Mouse (Mus musculus) MEL (cell line): ENCODE data around the gene E130114P18Rik. TPM values are rescaled to one million over a fixed set of nuclear protein-coding genes. Genes with fewer than 3 reads are reported as not detected.

ENCODE experiments used
- DNase-seq: peaks from one replicate; pipeline ENCODE4 v3.0.0; 2011; ENCODE audit warnings: low read depth, low spot score
- H3K27ac ChIP-seq: 2 replicates; pipeline ENCODE4 v1.5.1; 2012; ENCODE audit warnings: low read depth, mild to moderate bottlenecking, control low read depth, low read length, moderate library complexity; ENCODE audit not compliant: control insufficient read depth
- H3K27me3 ChIP-seq, 2 experiments: fragments of 150-350 bp in 1 of 2; sonication (generic) in 1 of 2; 2 replicates each; pipeline ENCODE4 v1.6.1; 2012; ENCODE audit warnings: low read length in 2 of 2, mild to moderate bottlenecking in 2 of 2, improper control_type of control experiment in 1 of 2, moderate library complexity in 1 of 2; ENCODE audit not compliant: insufficient read depth in 2 of 2, control insufficient read depth in 1 of 2
- H3K36me3 ChIP-seq, 2 experiments: 2 replicates each; pipeline ENCODE4 v1.6.1; 2012 to 2014; ENCODE audit warnings: low read length in 2 of 2, improper control_type of control experiment in 1 of 2, inconsistent platforms in 1 of 2, mild to moderate bottlenecking in 1 of 2; ENCODE audit not compliant: insufficient read depth in 2 of 2, control insufficient read depth in 1 of 2
- H3K4me1 ChIP-seq, 2 experiments: fragments of 150-350 bp in 1 of 2; sonication (generic) in 1 of 2; 2 replicates each; pipeline ENCODE4 v1.6.1; 2012; ENCODE audit warnings: low read length in 2 of 2, improper control_type of control experiment in 1 of 2, mild to moderate bottlenecking in 1 of 2; ENCODE audit not compliant: insufficient read depth in 2 of 2, control insufficient read depth in 1 of 2
- H3K4me3 ChIP-seq, 2 experiments: fragments of 150-350 bp in 1 of 2; sonication (generic) in 1 of 2; 2 replicates each; pipeline ENCODE4 v1.5.1; 2012; ENCODE audit warnings: low read depth in 2 of 2, low read length in 2 of 2, mild to moderate bottlenecking in 2 of 2, moderate library complexity in 2 of 2, control low read depth in 1 of 2, improper control_type of control experiment in 1 of 2; ENCODE audit not compliant: control insufficient read depth in 1 of 2, insufficient read depth in 1 of 2
- H3K79me2 ChIP-seq: 2 replicates; pipeline ENCODE4 v1.6.1; 2012; ENCODE audit warnings: mild to moderate bottlenecking, low read length, moderate library complexity; ENCODE audit not compliant: control insufficient read depth, poor library complexity, insufficient read depth
- H3K9ac ChIP-seq: 2 replicates; pipeline ENCODE4 v1.6.1; 2012; ENCODE audit warnings: low read depth, mild to moderate bottlenecking, control low read depth, low read length, moderate library complexity; ENCODE audit not compliant: control insufficient read depth, poor library complexity, severe bottlenecking
- H3K9me3 ChIP-seq: fragments of 150-350 bp; sonication (generic); replicated peaks from 2 replicates; pipeline ENCODE4 v1.6.1; 2012; ENCODE audit warnings: mild to moderate bottlenecking, low read length, improper control_type of control experiment, moderate library complexity; ENCODE audit not compliant: insufficient read depth
- BHLHE40 ChIP-seq: IDR thresholded peaks from 2 replicates; pipeline ENCODE4 v1.6.1; 2012; ENCODE audit warnings: low read depth, mild to moderate bottlenecking, inconsistent platforms, low read length, improper control_type of control experiment, borderline replicate concordance
- CHD1 ChIP-seq: IDR thresholded peaks from 2 replicates; pipeline ENCODE4 v1.6.1; 2012; ENCODE audit warnings: low read depth, mild to moderate bottlenecking, inconsistent platforms, low read length, improper control_type of control experiment
- CHD2 ChIP-seq: IDR thresholded peaks from 2 replicates; pipeline ENCODE4 v1.6.1; 2011; ENCODE audit warnings: low read length, improper control_type of control experiment
- E2F4 ChIP-seq: IDR thresholded peaks from 2 replicates; pipeline ENCODE4 v1.6.1; 2011; ENCODE audit warnings: low read depth, low read length, improper control_type of control experiment, borderline replicate concordance
- ELF1 ChIP-seq: IDR thresholded peaks from 2 replicates; pipeline ENCODE4 v1.6.1; 2014; ENCODE audit warnings: low read depth, mild to moderate bottlenecking, inconsistent platforms, low read length, improper control_type of control experiment, moderate library complexity
- EP300 ChIP-seq, 2 experiments: IDR thresholded peaks; 2 replicates each; pipeline ENCODE4 v1.6.1; 2011; ENCODE audit warnings: improper control_type of control experiment in 2 of 2, low read length in 2 of 2, low read depth in 1 of 2, mild to moderate bottlenecking in 1 of 2
- ETS1 ChIP-seq: IDR thresholded peaks from 2 replicates; pipeline ENCODE4 v1.6.1; 2012; ENCODE audit warnings: low read depth, mild to moderate bottlenecking, inconsistent platforms, low read length, improper control_type of control experiment, moderate library complexity
- GABPA ChIP-seq: IDR thresholded peaks from 2 replicates; pipeline ENCODE4 v1.6.1; 2012; ENCODE audit warnings: low read depth, mild to moderate bottlenecking, inconsistent platforms, low read length, improper control_type of control experiment, moderate library complexity
- GATA1 ChIP-seq: IDR thresholded peaks from 2 replicates; pipeline ENCODE4 v1.6.1; 2011; ENCODE audit warnings: low read depth, low read length, improper control_type of control experiment
- HCFC1 ChIP-seq: IDR thresholded peaks from 2 replicates; pipeline ENCODE4 v1.6.1; 2012; ENCODE audit warnings: low read depth, mild to moderate bottlenecking, inconsistent platforms, low read length, improper control_type of control experiment, moderate library complexity
- JUND ChIP-seq: IDR thresholded peaks from 2 replicates; pipeline ENCODE4 v1.6.1; 2011; ENCODE audit warnings: low read depth, mild to moderate bottlenecking, improper control_type of control experiment, low read length
- MAFK ChIP-seq: IDR thresholded peaks from 2 replicates; pipeline ENCODE4 v1.6.1; 2011; ENCODE audit warnings: low read depth, mild to moderate bottlenecking, low read length, improper control_type of control experiment, borderline replicate concordance
- MAX ChIP-seq: IDR thresholded peaks from 2 replicates; pipeline ENCODE4 v1.6.1; 2011; ENCODE audit warnings: low read length, improper control_type of control experiment
- MEF2A ChIP-seq: IDR thresholded peaks from 2 replicates; pipeline ENCODE4 v1.6.1; 2014; ENCODE audit warnings: low read depth, mild to moderate bottlenecking, inconsistent platforms, low read length, improper control_type of control experiment; ENCODE audit not compliant: poor library complexity, insufficient replicate concordance, severe bottlenecking; ENCODE audit errors: extremely low read depth
- MXI1 ChIP-seq: IDR thresholded peaks from 2 replicates; pipeline ENCODE4 v1.6.1; 2011; ENCODE audit warnings: mild to moderate bottlenecking, low read depth, low read length, improper control_type of control experiment
- POLR2A ChIP-seq, 2 experiments: IDR thresholded peaks; 2 replicates each; pipeline ENCODE4 v1.6.1; 2011 to 2012; ENCODE audit warnings: low read length in 2 of 2, mild to moderate bottlenecking in 2 of 2, control low read depth in 1 of 2, improper control_type of control experiment in 1 of 2, low read depth in 1 of 2, moderate library complexity in 1 of 2; ENCODE audit not compliant: control insufficient read depth in 1 of 2, insufficient read depth in 1 of 2, poor library complexity in 1 of 2
- POLR2AphosphoS2 ChIP-seq: IDR thresholded peaks from 2 replicates; pipeline ENCODE4 v1.6.1; 2011; ENCODE audit warnings: low read length, improper control_type of control experiment
- POLR2AphosphoS5 ChIP-seq: IDR thresholded peaks from 2 replicates; pipeline ENCODE4 v1.6.1; 2012; ENCODE audit warnings: low read depth, borderline replicate concordance, mild to moderate bottlenecking, inconsistent platforms, low read length, moderate library complexity, mixed read lengths
- RCOR1 ChIP-seq: IDR thresholded peaks from 2 replicates; pipeline ENCODE4 v1.6.1; 2012; ENCODE audit warnings: low read depth, mild to moderate bottlenecking, inconsistent platforms, low read length, improper control_type of control experiment
- SIN3A ChIP-seq: IDR thresholded peaks from 2 replicates; pipeline ENCODE4 v1.6.1; 2012; ENCODE audit warnings: low read length, improper control_type of control experiment, inconsistent platforms
- SMC3 ChIP-seq: IDR thresholded peaks from 2 replicates; pipeline ENCODE4 v1.6.1; 2011; ENCODE audit warnings: low read depth, low read length, improper control_type of control experiment
- TBP ChIP-seq: IDR thresholded peaks from 2 replicates; pipeline ENCODE4 v1.8.0; 2011; ENCODE audit warnings: low read depth, low read length, improper control_type of control experiment
- UBTF ChIP-seq: IDR thresholded peaks from 2 replicates; pipeline ENCODE4 v1.6.1; 2012; ENCODE audit warnings: low read depth, mild to moderate bottlenecking, inconsistent platforms, low read length, improper control_type of control experiment, moderate library complexity, borderline replicate concordance; ENCODE audit not compliant: insufficient read depth
- USF1 ChIP-seq: IDR thresholded peaks from 2 replicates; pipeline ENCODE4 v1.6.1; 2014; ENCODE audit warnings: low read depth, mild to moderate bottlenecking, inconsistent platforms, low read length, improper control_type of control experiment, moderate library complexity
- ZC3H11A ChIP-seq: IDR thresholded peaks from 2 replicates; pipeline ENCODE4 v1.6.1; 2012; ENCODE audit warnings: low read depth, mild to moderate bottlenecking, inconsistent platforms, low read length, improper control_type of control experiment
- polyA plus RNA-seq, 2 experiments: library from polyadenylated mRNA; stranded (reverse) in 1 of 2; unstranded in 1 of 2; fragments of >175 nt in 1 of 2; fragments of >200 nt in 1 of 2; gene quantifications; 2 replicates each; pipeline versions ENCODE4 v1.2.1 to v1.2.4; 2012; ENCODE audit warnings: low replicate concordance in 2 of 2, low read depth in 1 of 2; ENCODE audit not compliant: insufficient read length in 2 of 2, insufficient read depth in 1 of 2, missing spikeins in 1 of 2
- total RNA-seq: library from RNA; depleted of rRNA; stranded (reverse); fragments of 300-350 nt; gene quantifications from 2 replicates; pipeline ENCODE4 v1.2.3, GENCODE M21; 2012

The E130114P18Rik gene
- total and polyA plus RNA-seq, 3 experiments = not detected

- Histone ChIP-seq H3K27ac (no peak overlapping the region), H3K79me2 (no peaks in the 10 kb centered on the region), H3K4me3 (no peak overlapping the region), H3K36me3 (peaks cover 0 to 37% of the 10 kb centered on the region in 2 experiments; a peak in 2 of 4 replicates), H3K27me3 (no peaks in the 10 kb centered on the region), H3K4me1 (peaks cover 5 to 19% of the 10 kb centered on the region in 2 experiments; a peak in 3 of 4 replicates), H3K9ac (no peak overlapping the region), H3K9me3 (no peaks in the 10 kb centered on the region)
- TF ChIP-seq MAX (no peak), E2F4 (no peak), HCFC1 (no peak), ZC3H11A (no peak), MEF2A (no peak), JUND (no peak), ELF1 (no peak), CHD1 (no peak), CHD2 (no peak), EP300 (IDR thresholded peaks at IDR 0.05; ENCODE audit: low read depth in 1 of 2, low read length in 2 of 2) (no peak), USF1 (no peak), POLR2AphosphoS5 (no peak), POLR2A (IDR thresholded peaks at IDR 0.05; ENCODE audit: control insufficient read depth in 1 of 2, insufficient read depth in 1 of 2, low read depth in 1 of 2, low read length in 2 of 2, poor library complexity in 1 of 2) (no peak), SIN3A (no peak), MAFK (no peak), GATA1 (no peak)
- DNase-seq = no peak
Observed at GRCm38 (mm10) chr4:97596348-97596747, 181.5 kb downstream of the E130114P18Rik start.

DNA sequence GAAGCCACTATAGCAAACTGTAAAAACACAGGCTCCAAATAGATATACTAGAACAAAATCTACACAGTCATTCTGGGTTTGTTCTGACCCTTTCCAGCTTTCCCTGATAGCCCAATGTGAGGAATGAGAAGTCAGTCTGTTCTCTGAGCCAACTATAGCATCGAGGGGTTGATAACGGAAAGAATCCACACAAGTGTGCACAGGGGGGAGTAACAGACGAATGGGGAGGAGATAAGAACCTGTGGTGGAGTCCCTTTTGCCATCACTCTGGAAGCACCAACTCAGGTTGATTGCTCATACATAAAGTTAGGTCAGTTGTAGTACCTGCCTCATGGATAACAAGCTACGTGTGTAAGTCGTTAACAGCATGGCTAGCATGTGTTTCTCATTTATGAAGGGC, 184.0 kb downstream of the E130114P18Rik start:
- Histone ChIP-seq H3K9ac (no peak overlapping the region), H3K27me3 (no peaks in the 10 kb centered on the region), H3K4me1 (peaks cover 6 to 18% of the 10 kb centered on the region in 2 experiments; a peak in 3 of 4 replicates), H3K36me3 (peaks cover 0 to 31% of the 10 kb centered on the region in 2 experiments; a peak in 2 of 4 replicates), H3K4me3 (no peak overlapping the region), H3K79me2 (no peaks in the 10 kb centered on the region), H3K27ac (no peak overlapping the region), H3K9me3 (no peaks in the 10 kb centered on the region)
- DNase-seq = peak; percentile 43
- no peak for TF ChIP-seq POLR2AphosphoS2
- peak; percentile 59; the same call in 1 of the 2 replicates for TF ChIP-seq TBP
- TF ChIP-seq UBTF = no peak
- TF ChIP-seq E2F4 = no peak
- peak; percentile 30 to 65; a peak in 3 of 4 replicates for TF ChIP-seq EP300 (IDR thresholded peaks at IDR 0.05; ENCODE audit: low read depth in 1 of 2, low read length in 2 of 2)
- peak; percentile 59 for TF ChIP-seq GATA1
- no peak for TF ChIP-seq SMC3
- no peak for TF ChIP-seq MXI1
- TF ChIP-seq ETS1 = 0 out of 2 replicates have a peak, but pooled peaks have one; percentile 16
- TF ChIP-seq RCOR1 = peak; percentile 40; the same call in 1 of the 2 replicates
- peak; percentile 34; the same call in 1 of the 2 replicates for TF ChIP-seq BHLHE40
- TF ChIP-seq GABPA = no peak
